Mouse (Mus musculus): Measurements from ENCODE around the gene Snx10. TPM values are rescaled to one million over a fixed set of nuclear protein-coding genes. Genes with fewer than 3 reads are reported as not detected.

Snx10 gene
- polyA plus RNA-seq (2012; rRNA removed; ENCODE audit: low replicate concordance): 4.8 and 15.1 TPM in 2 replicates

GRCm38 (mm10) chr6:51523807-51524320, at the start of gene Snx10:
Snx10 (plus strand) TSS chr6:51523901.

Other genes with a start within 250 kb of the Snx10 start
- 2.2 and 5.3 TPM in 2 replicates for gene Nfe2l3, start 91.2 kb upstream of the Snx10 start, polyA plus RNA-seq (2012; rRNA removed; ENCODE audit: low replicate concordance)
- 40.3 and 64.9 TPM in 2 replicates for gene Hnrnpa2b1, start 54.0 kb upstream of the Snx10 start, polyA plus RNA-seq (2012; rRNA removed; ENCODE audit: low replicate concordance)
- gene Cbx3, start 53.5 kb upstream of the Snx10 start, polyA plus RNA-seq (2012; rRNA removed; ENCODE audit: low replicate concordance): 5.9 and 7.0 TPM in 2 replicates